Mouse (Mus musculus): ENCODE results near the gene Enox2.

Enox2 gene

DNA sequence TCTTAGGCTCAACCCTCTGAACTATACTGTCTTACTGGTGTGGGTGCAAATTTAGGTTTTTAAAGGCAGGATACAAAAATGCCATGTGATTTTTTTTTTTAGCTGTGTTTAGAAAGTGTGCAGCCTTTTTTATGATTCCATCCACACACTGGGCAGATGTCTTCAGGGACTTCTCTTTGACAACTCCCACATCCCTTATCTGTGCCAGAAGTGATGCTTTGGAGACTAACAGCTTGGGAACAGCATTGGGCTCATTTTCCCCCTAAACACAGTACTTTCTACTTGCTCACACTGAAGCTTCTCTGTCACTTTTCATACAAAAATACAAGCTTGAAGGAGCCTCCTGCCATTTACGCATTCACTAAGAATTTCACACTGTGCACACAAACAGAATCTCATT lies 282.4 kb downstream of the Enox2 start:
- no peak for ATAC-seq (ENCODE audit: insufficient number of reproducible peaks, low FRiP score, low TSS enrichment)

DNA sequence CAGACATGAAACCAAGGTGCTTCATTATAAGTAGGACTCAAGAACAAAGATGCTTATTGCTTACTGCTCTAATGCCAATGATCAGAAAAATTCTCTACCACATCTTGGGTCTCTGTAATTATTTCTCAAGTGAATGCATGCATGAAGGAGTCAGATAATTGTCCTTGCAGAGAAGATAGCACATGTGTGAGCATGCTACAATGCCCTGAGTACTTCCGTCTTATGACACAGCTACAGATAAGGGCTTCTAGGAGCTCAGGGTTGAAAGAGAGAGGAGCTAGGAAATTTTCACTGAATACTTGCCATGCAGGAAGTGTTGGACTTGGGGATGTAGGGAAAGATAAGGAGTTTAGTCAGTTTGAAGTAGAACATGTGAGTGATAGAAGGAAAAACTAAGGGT lies 285.2 kb downstream of the Enox2 start:
- no peak for ATAC-seq (ENCODE audit: insufficient number of reproducible peaks, low FRiP score, low TSS enrichment)

DNA sequence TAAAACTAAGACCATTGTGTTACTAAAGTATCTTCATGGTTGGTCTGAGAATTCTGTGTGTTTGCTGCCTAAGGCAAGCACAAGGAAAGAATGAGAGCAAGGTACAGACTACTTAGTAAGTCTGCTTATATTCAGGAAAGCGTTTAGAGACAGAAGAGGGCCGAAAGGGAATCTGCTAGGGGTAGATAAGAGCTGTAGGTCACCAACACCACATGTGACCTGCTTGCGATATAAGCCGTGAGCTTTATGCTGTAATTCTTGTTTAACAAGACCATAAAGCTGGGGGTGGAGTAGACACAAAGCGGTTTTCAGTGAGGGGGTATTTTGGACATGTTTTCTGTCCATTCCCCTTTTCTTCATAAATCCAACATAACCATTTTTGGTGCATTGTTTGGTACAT lies 302.4 kb downstream of the Enox2 start:
- no peak for ATAC-seq (ENCODE audit: insufficient number of reproducible peaks, low FRiP score, low TSS enrichment)

DNA sequence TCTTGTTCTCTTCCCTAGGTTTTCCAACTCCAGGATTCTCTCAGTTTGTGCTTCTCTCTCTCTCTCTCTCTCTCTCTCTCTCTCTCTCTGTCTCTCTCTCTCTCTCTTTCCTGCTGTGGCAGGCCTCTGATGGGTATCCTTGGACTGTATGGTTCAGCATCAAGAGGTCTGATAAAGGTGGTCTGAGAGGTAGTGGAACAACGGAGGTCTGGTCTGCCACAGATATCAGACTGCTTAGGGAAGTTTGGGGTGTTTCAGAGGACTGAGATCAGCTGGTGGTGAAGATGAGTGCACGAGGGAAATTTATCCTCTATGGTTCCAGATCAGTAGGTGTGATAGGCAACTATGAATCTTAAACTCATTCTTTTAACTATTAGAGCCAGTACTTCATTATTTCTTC lies 303.6 kb downstream of the Enox2 start:
- ATAC-seq (ENCODE audit: insufficient number of reproducible peaks, low FRiP score, low TSS enrichment) = no peak
